Mouse (Mus musculus) gastrocnemius, postnatal 10 days (tissue): ENCODE measurements around the gene Dnajc5. TPM values are rescaled to one million over a fixed set of nuclear protein-coding genes. Genes with fewer than 3 reads are reported as not detected.

Experiments
- DNase-seq: peaks from one replicate; pipeline ENCODE4 v3.0.0; 2021; ENCODE audit warnings: mixed read lengths
- total RNA-seq, 2 experiments: library from RNA; stranded (reverse); gene quantifications; 2 replicates each; pipeline ENCODE4 v1.2.3; 2021

The Dnajc5 gene
- total RNA-seq, 2 experiments from 2014 or later = 67.5 to 70.1 TPM

- no peak for DNase-seq
Observed at GRCm38 (mm10) chr2:181589011-181589731, 68.9 kb downstream of the Dnajc5 start.

- DNase-seq = no peak
Observed at GRCm38 (mm10) chr2:181589732-181590105, 69.4 kb downstream of the Dnajc5 start.

- no peak for DNase-seq
Observed at GRCm38 (mm10) chr2:181590471-181590870, 70.2 kb downstream of the Dnajc5 start.

GRCm38 (mm10) chr2:181591528-181592085 lies 71.3 kb downstream of the Dnajc5 start, which contains the start of gene Prpf6:
Prpf6 (plus strand) TSS chr2:181591868.
- DNase-seq = no peak

GRCm38 (mm10) chr2:181592231-181593041 lies 72.2 kb downstream of the Dnajc5 start, which contains the start of gene Zfp512b:
Zfp512b (minus strand) TSS chr2:181592803.
- DNase-seq = peak; percentile 74

- DNase-seq = no peak
Observed at GRCm38 (mm10) chr2:181593042-181593421, 72.7 kb downstream of the Dnajc5 start.

- DNase-seq = no peak
Observed at GRCm38 (mm10) chr2:181593937-181594336, 73.7 kb downstream of the Dnajc5 start.

GRCm38 (mm10) chr2:181594946-181595696 lies 74.8 kb downstream of the Dnajc5 start:
- DNase-seq = no peak

GRCm38 (mm10) chr2:181596221-181596960 lies 76.1 kb downstream of the Dnajc5 start:
- DNase-seq = no peak

- no peak for DNase-seq
Observed at GRCm38 (mm10) chr2:181597378-181598061, 77.2 kb downstream of the Dnajc5 start.

- DNase-seq = no peak
Observed at GRCm38 (mm10) chr2:181598454-181599351, 78.4 kb downstream of the Dnajc5 start, which contains the start of gene Samd10. Samd10 (minus strand) TSS chr2:181599212.

- DNase-seq = no peak
Observed at GRCm38 (mm10) chr2:181600226-181600758, 80.0 kb downstream of the Dnajc5 start.

GRCm38 (mm10) chr2:181600828-181601750 lies 80.8 kb downstream of the Dnajc5 start:
- peak; percentile 95 for DNase-seq

GRCm38 (mm10) chr2:181601751-181602145 lies 81.5 kb downstream of the Dnajc5 start:
- DNase-seq = no peak

GRCm38 (mm10) chr2:181602367-181602766 lies 82.1 kb downstream of the Dnajc5 start:
- no peak for DNase-seq
